Mouse (Mus musculus): ENCODE measurements around the gene Tox2. TPM values are rescaled to one million over a fixed set of nuclear protein-coding genes. Genes with fewer than 3 reads are reported as not detected.

Tox2 gene
- total RNA-seq, 2 experiments from 2014 or later, result 0.42 to 1.6 TPM

DNA sequence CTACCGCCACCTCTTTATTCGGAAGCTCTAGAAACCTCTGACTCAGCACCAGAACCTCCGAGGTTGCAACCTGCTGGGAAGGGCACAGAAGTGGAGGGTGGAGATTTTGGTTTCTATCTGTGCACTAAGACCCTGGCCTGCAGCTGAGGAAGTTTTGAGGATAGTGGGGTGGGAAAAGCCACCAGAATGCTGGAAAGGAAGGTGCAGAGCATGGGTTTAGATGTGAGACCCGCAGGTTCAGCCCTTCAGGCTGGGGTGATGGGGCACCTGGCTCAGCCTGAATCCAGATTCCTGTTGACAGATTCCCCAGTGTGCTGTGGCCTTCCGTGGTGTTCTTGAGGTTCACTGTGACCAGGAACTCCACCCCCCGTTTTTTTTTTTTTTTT, 2.3 kb downstream of the Tox2 start:
- DNase-seq, result no peak

DNA sequence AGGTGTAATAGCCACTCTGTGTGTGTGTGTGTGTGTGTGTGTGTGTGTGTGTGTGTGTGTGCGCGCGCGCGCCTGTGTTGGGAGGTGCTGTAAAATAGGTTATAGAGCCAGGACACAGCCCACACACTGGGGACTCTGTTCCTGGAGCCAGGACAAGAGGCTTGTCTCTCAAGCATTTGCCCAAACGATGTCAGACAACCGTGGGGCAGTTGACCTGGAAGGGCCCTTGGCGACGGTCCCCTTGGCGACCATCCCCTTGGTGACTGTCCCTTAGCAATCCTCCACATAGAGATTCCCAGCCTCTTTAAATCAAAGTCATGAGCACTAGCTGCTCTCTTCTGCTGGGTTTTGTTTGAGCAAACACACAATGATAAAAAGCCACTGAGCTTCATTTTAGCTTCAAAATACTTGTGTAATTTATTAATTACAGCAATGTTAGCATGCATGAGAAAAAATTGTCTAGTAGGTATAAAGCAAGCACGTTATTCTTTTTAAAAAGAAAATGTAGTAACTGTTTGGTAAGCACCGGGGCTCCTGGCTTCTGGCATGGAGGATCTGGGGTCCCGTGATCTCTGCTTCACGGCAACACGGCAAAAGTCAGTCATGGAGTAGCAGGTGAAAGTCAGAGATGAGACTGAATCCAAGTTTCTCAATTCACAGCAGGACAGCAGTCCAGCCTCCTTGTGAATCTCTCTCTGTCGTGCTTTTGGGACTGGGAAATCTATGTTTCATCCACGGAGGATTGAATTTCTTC, 3.0 kb downstream of the Tox2 start:
- DNase-seq, result no peak

DNA sequence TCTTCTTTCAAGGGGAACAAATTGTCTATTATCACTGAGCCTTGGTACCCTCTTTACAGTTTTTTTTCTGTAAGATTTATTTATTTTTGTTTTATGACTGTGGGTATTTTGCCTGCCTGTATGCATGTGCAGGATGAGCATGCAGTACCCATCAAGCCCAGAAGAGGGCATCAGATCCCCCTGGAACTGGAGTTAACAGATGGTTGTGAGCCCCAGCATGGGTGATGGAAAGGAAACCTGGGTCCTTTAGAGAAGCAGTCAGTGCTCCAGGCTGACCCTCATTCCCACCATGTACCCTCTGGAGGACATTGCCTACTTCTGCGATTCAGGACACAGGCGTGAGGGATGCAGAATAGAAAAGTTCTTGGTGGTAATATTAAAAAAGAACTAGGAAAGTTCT, 4.4 kb downstream of the Tox2 start:
- no peak for DNase-seq

DNA sequence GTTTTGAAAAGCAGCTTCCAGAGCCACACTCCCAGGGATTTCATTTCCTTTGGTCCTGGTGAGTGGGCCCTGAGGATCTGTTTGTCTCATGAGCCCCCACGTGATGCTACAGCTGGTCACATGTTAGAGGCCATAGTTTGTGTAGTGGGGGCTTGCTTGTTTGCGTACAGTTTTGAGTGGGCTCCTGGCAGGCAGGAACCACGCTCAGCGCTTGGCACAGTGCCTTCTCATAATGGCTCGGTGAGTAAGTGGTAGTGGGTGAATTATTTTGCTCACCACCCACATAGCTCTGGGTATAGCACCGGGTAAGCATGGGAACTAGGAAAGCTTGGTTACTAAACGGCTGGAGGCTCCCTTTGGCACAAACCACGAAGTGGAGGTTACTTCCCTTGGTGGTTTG, 6.2 kb downstream of the Tox2 start:
- DNase-seq, result no peak

GRCm38 (mm10) chr2:163213085-163213484, 10.2 kb downstream of the Tox2 start:
- DNase-seq, result no peak

DNA sequence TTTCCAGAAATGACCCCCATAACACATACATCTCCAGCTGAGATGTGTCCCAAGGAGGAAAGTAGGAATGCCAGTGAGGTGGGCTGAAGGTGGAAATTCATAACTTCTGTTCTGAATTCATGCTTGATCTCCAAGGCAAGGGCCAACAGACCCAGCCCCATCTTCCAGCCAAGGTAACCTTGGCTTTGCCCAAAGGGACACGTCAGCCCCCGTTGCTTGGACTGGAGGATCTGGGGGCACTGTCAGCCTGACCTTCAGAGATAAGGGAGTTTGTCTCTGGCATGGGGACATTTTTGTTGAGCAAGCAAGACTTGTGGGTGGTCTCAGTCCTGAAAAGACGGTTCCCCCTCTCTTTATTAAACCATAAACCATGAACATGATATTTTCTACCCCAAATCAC, 15.2 kb downstream of the Tox2 start:
- no peak for DNase-seq

DNA sequence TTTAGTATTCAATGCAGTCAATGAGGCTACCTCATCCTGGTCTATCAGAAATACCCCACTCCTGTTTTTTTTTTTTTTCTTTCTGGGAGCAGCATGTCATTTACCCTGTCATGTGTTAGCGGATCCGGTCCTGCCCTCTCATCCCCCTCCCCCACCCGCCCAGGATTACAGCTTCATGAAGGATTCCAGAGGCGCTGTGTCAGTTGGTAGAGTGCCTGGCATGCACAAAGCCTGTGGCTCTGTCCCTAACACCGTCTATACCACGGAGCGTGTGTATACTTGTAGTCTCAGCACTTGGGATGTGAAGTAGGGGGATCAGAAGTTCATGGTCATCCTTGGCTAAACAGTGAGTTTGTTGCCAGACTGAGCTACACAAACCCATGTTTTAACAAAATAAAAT, 15.6 kb downstream of the Tox2 start:
- DNase-seq, result no peak

DNA sequence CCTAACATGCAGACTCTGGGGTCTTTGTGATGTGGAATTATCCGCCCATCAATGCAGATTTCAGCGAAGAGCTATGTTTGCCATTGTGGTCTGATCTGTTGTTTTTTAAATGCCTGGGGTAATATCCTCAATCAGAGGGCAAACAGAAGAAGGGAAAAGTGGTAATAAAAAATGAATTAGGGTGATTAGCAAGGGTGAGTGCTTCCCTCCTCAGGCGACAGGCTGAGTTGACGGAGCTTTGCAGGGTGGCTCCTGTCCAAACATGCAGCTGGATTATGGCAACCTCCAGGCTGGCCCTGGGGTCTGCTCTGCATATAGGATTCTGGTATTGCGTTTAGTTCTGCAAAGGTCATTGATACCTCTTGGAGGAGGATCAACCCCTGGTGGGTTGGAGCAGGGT, 16.5 kb downstream of the Tox2 start:
- no peak for DNase-seq

- no peak for DNase-seq
These were observed 17.8 kb downstream of the Tox2 start for GRCm38 (mm10) chr2:163220706-163221105.

DNA sequence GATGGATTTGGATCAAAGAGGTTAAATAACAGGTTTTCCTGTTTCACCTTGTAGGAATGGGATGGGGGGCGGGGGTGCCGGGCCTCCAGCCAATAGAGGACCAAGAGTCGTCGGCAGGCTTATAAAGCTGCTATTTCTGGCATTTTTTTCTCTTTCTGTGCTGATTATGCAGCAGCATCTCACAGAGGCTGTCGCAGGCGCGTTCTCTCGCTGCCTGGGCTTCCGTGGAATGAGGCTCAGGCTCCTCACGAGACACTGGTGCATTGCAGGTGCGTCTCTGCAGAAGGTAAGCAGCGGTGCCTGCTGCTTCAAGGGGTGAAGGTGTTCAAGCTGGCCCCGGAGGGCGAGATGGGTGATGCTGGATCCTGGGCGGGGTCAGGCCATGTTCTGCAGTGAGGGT, 22.4 kb downstream of the Tox2 start:
- DNase-seq, result no peak

DNA sequence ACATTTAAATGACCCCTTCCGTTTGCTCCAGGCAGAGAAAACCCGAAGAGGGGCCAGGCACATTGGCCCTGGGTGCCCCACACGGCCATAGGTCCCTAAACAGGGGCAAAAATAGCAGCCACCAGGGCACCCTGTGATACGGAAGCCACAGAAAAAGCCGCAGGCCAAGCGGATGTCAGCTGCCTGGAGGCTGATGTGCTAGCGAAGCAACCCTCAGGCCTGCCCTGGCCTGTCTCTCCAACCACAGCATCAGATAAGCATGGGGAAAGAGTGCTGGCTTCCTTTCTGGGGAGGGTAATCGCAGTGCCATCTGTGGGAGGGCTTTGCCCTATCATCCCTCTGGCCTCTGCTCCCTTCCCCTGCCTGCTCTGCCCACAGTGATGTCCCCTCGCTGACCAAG, 26.1 kb downstream of the Tox2 start:
- no peak for DNase-seq

- no peak for DNase-seq
These were observed 29.0 kb downstream of the Tox2 start for GRCm38 (mm10) chr2:163231781-163232534.

DNA sequence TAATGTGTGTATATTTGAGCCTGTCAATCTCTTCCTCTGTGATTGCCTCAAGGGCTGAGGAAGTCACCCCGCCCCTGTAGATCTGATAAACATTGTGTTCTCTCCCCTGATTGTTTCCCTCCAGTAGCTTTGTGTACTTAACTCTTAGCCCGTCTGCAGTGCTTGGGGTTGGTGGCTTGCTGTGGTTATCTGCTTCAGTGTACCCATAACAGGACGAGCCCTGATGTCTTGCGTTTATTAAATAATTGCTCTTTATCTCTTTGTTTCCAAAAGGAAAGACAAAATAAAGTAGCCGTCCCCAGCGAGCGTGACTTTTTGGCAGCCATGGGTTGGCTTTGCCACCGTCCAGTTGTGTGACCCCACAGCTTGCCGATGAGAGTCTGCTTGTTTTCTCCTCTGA, 30.7 kb downstream of the Tox2 start:
- DNase-seq, result no peak

DNA sequence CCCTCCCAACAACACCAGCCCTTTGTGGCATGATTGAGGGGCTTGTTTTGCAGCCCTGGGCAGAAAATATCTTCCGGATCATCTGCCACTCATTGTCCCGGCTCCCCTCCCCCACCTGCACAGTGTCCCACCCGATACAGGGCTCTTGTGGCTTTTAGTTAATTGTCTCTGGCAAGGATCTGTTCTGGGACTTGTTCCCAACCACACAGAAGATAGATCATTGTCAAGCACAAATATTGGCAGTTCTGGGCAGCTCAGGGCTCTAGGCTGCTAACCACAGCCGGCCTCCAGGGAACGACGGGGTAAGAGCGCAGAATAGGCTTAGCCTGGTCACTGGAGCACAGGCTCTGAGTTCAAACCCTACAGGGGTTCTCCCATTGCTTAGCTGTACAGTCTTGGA, 33.1 kb downstream of the Tox2 start:
- DNase-seq, result no peak

GRCm38 (mm10) chr2:163237999-163238529, 35.1 kb downstream of the Tox2 start:
- DNase-seq, result no peak

GRCm38 (mm10) chr2:163239945-163240344, 37.0 kb downstream of the Tox2 start:
- DNase-seq, result no peak

DNA sequence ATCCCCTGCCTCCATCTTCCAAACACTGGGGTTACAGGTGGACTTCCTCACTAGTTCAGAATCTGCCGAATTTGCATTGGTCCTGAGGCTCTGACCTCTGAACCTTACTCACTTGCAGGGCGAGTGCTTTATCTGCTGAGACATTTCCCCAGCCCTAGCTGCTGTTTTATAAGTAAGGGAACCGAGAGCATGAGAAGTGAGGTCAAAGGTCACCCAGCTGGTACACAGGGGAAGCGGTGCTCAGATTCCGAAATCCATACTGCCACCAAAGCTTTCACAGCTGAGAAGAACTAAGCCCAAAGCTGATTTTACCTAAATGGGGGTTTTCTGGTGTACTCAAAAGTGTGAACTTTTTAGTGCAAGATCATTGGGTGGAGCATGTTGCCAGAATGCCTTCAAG, 38.9 kb downstream of the Tox2 start:
- no peak for DNase-seq

- DNase-seq, result no peak
These were observed 41.3 kb downstream of the Tox2 start for GRCm38 (mm10) chr2:163243917-163244852.

- DNase-seq, result no peak
These were observed 46.0 kb downstream of the Tox2 start for GRCm38 (mm10) chr2:163248912-163249311.

DNA sequence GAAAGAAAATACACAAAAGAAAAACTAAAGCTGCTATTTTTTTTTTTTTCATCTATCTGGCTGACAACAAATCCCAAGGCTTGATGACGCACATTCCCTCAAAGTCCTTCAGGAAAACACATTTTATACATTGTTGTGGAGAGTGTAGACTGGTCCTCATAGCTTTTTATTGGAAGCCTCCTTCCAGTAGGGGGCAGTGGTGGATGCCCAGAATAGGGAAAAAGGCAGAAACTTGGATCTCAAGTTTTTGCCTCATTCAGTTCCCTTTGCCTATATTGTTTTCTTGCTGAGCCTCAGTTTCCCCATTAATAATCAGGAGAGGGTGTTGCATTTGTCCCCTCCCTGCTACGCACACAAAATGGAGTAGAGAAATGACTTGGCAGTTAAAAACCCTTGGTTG, 49.7 kb downstream of the Tox2 start:
- DNase-seq, result no peak

DNA sequence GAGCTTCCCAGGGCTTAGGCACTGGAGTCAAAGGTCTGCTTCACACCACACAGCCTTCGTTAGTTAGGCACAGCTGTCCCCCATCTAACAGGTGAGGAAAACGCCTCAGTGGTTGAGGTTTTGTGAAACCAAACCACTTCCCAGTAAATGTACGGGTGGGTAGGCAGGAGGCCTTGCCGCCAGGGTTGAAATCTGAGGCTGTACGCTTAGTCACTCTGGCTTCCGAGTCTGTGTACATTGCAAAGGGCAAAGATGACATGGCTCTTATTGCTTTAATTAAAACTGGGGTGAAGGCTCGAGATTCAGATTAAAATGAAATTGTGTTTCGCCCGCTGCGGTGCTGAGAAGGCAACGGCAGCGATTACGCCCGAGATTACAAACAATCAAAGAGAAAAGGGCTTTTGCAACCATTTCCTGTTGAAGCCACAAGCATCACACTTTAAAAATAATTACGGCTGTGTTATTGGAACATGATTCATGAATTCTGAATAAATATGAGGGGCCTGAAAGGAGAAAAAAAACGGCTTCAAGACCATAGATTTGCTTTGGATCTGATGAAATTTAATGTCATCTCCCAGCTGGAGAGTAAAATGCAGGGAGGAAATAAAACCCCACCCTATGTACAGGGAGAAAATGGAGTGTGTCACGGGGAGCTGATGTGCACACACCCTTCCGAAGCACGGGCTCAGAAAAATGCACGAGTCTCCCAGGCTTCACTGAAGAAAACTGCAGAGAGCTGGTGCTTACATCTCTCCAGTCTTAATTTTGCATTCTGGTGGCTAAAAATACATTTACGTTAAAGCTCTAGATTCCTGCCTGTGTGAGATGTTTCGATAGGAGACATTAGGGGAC, 50.5 kb downstream of the Tox2 start:
- no peak for DNase-seq

DNA sequence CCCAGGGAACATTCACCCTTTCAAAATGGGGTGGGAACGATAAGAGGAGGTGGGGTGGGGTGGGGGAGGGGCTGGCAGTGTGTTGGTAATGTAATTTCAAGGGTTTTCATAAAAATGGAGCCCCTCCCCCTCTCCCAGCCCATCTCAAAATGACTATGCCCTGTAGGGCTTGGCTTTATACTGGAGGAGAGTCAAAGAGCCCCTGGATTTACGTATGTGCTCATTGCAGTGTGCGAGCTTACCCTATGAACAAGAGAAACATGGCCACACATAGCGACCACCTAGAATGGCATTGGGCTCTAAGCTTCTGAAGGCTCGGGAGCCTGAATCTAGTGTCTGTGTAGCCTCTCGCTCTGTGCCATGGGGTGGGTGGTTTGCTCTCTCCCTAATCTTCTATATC, 51.3 kb downstream of the Tox2 start:
- no peak for DNase-seq
